In the genomic region with DNA sequence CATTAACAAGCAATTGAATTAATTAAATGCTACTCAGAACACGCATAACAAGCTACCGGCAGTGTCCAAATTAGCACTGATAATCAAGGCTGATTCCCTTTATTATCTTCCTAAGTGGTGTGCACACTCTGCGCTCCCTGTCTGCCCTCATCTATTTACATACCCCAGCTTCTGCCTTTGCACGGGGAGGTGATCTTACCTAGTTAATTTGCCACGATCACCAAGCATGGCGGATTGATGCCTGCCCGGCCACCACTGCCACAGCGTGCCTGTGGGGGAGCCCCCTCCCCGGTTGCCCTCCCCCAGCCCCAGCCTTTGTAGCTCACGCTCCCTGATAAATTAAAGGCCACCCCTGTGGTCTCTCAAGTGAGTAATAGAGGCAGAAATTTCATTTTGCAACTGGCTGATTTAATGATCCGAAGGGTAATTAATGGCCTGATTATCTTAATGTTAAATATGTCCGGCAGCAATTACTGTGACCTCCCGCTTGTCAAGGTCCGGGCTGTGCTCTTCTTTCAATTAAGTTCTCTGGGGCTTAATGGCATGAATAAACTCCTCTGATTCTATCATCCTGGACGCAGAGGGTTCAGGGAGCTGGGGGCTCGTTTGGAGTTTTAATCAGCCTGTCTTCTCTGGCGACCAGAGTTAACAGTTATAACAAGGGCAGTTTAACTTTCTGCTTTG, we compare ENCODE assay signal across 13 mouse cellular contexts.
A peak's percentile ranks its signal among the peaks of the same experiment; 100 is the strongest.
DNase-seq lines count a peak whose midpoint lies in the region; ATAC-seq lines count a peak whose summit lies in the region.
"Had no signal": no experiment of that assay in that cellular context is flagged by ENCODE, and none has a peak within 500 bp of the region (broad histone marks: within the 10 kb centered on the region; RNA-seq: fewer than 3 reads in every experiment).

No protein-coding gene starts in this region.

- 8% methylated on average over 17 of the region's 17 CpGs for WGBS in forebrain, embryonic 14.5 days
- 28% methylated on average over 17 of the region's 17 CpGs for WGBS in limb, embryonic 10.5 days
- 15% methylated on average over 17 of the region's 17 CpGs for WGBS in neural tube, embryonic 13.5 days
- 78% methylated on average over 17 of the region's 17 CpGs for WGBS in heart, embryonic 10.5 days

- DNase-seq in embryo, embryonic 10 days (ENCODE audit: low spot score), result peak; percentile 35
- DNase-seq in embryo, embryonic 9.5 days (ENCODE audit: extremely low spot score), result no peak
- DNase-seq in forebrain, embryonic 14.5 days (ENCODE audit: low spot score), result peak; percentile 78
- peak; percentile 61 for DNase-seq in limb, embryonic 10.5 days (ENCODE audit: low spot score)
- DNase-seq in T-cell, adult 2 months (ENCODE audit: low spot score), result no peak
- no peak for DNase-seq in left cerebral cortex, adult 11 months (ENCODE audit: low spot score)
- DNase-seq in heart, embryonic 10.5 days (ENCODE audit: low spot score), result no peak
- DNase-seq: cerebellum, adult 9-10 months; gastrocnemius, postnatal 14 days; right cerebral cortex, postnatal 4 days had no signal

- H3K4me1 ChIP-seq in forebrain, embryonic 14.5 days (ENCODE audit: control insufficient read depth, insufficient read depth, low read length), result peaks cover 36% of the 10 kb centered on the region
- H3K4me1 ChIP-seq in limb, embryonic 10.5 days, result peaks cover 62% of the 10 kb centered on the region
- peaks cover 59% of the 10 kb centered on the region for H3K4me1 ChIP-seq in neural tube, embryonic 13.5 days (replicated peaks)
- no peaks in the 10 kb centered on the region for H3K4me1 ChIP-seq in heart, embryonic 10.5 days

- H3K9ac ChIP-seq in forebrain, embryonic 14.5 days (ENCODE audit: low read length), result no peak overlapping the region; the same call in 1 of the 2 replicates
- 0 out of 2 replicates have a peak overlapping the region, but pooled peaks have one; percentile 17 for H3K9ac ChIP-seq in neural tube, embryonic 13.5 days

- H3K4me2 ChIP-seq in forebrain, embryonic 14.5 days (ENCODE audit: low read length), result peak overlapping the region; percentile 32
- H3K4me2 ChIP-seq in neural tube, embryonic 13.5 days, result peak overlapping the region; percentile 30

- peak; percentile 54 for ATAC-seq in forebrain, embryonic 14.5 days
- ATAC-seq in neural tube, embryonic 13.5 days (ENCODE audit: low read depth), result peak; percentile 70

- H3K9me3 ChIP-seq in forebrain, embryonic 14.5 days (replicated peaks; ENCODE audit: control insufficient read depth, low read length), result no peaks in the 10 kb centered on the region
- no peaks in the 10 kb centered on the region for H3K9me3 ChIP-seq in limb, embryonic 10.5 days (replicated peaks)
- H3K9me3 ChIP-seq in neural tube, embryonic 13.5 days, result no peaks in the 10 kb centered on the region
- no peaks in the 10 kb centered on the region for H3K9me3 ChIP-seq in heart, embryonic 10.5 days

- peaks cover 11% of the 10 kb centered on the region; the same call in 1 of the 2 replicates for H3K27me3 ChIP-seq in forebrain, embryonic 14.5 days (replicated peaks; ENCODE audit: control insufficient read depth, insufficient read depth, low read length)
- H3K27me3 ChIP-seq in limb, embryonic 10.5 days (ENCODE audit: low read depth, poor library complexity, severe bottlenecking), result peaks cover 49% of the 10 kb centered on the region
- H3K27me3 ChIP-seq in neural tube, embryonic 13.5 days, result peaks cover 19% of the 10 kb centered on the region
- H3K27me3 ChIP-seq in heart, embryonic 10.5 days (ENCODE audit: insufficient read depth, poor library complexity, severe bottlenecking), result no peaks in the 10 kb centered on the region

- 0 out of 2 replicates have a peak, but pooled peaks cover 3% of the 10 kb centered on the region for H3K36me3 ChIP-seq in forebrain, embryonic 14.5 days (ENCODE audit: control insufficient read depth, insufficient read depth, low read length)
- H3K36me3 ChIP-seq in limb, embryonic 10.5 days, result peaks cover 8% of the 10 kb centered on the region; the same call in 1 of the 2 replicates
- peaks cover 9% of the 10 kb centered on the region; the same call in 1 of the 2 replicates for H3K36me3 ChIP-seq in neural tube, embryonic 13.5 days
- H3K36me3 ChIP-seq in heart, embryonic 10.5 days, result peaks cover 6% of the 10 kb centered on the region; the same call in 1 of the 2 replicates

- H3K27ac ChIP-seq in forebrain, embryonic 14.5 days (ENCODE audit: low read depth, low read length), result peak overlapping the region; percentile 28; the same call in 1 of the 2 replicates
- peak overlapping the region; percentile 10; the same call in 1 of the 2 replicates for H3K27ac ChIP-seq in limb, embryonic 10.5 days
- H3K27ac ChIP-seq in neural tube, embryonic 13.5 days (replicated peaks), result peak overlapping the region; percentile 54; the same call in 1 of the 2 replicates
- no peak overlapping the region for H3K27ac ChIP-seq in heart, embryonic 10.5 days
- H3K27ac ChIP-seq: macrophage; stomach, postnatal 0 days had no signal

- no peak overlapping the region for H3K4me3 ChIP-seq in forebrain, embryonic 14.5 days (ENCODE audit: low read depth, low read length)
- peak overlapping the region; percentile 6; the same call in 1 of the 2 replicates for H3K4me3 ChIP-seq in limb, embryonic 10.5 days
- no peak overlapping the region for H3K4me3 ChIP-seq in neural tube, embryonic 13.5 days
- no peak overlapping the region for H3K4me3 ChIP-seq in heart, embryonic 10.5 days

Comparison
In these comparisons a context has a peak if more than half of its experiments do, and no peak if none do; other contexts are left out.
1. DNase-seq: peak in embryo, embryonic 10 days (single experiment), forebrain, embryonic 14.5 days (single experiment) and limb, embryonic 10.5 days (single experiment); none in embryo, embryonic 9.5 days (single experiment), T-cell, adult 2 months (single experiment), left cerebral cortex, adult 11 months (single experiment) and heart, embryonic 10.5 days (single experiment).